Mouse (Mus musculus) spleen, adult 2 months (tissue): ENCODE data around the gene Ttll12.

ENCODE experiments used
- CTCF ChIP-seq: fragments of 200-500 bp; IDR thresholded peaks from 2 replicates; pipeline ENCODE4 v1.5.1; 2011; ENCODE audit warnings: mild to moderate bottlenecking, inconsistent platforms; ENCODE audit not compliant: insufficient read depth, insufficient read length, insufficient replicate concordance; ENCODE audit errors: extremely low read depth
- POLR2A ChIP-seq: fragments of 200-500 bp; IDR thresholded peaks from 2 replicates; pipeline ENCODE4 v1.6.1; 2011; ENCODE audit warnings: low read depth, low read length, inconsistent platforms

DNA sequence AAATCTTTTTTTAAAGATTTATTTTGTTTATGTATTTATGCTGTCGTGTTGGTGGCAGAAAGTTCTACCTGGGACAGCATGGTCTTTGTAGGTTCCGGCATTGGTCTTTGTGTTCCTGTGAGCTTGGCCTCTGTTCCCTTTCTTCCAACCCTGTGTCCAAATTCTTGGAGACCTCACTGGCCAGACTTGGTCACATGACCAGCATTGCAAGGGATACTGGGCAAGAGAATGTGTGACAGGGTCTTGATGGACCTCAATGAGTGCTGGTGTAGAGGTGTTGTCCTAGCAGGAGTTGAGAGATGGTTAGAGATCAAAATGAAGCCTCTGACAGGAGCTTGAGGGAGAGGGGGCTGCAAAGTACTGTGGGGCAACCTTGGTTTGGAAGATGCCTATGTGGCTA is 56.1 kb downstream of the Ttll12 start:
- TF ChIP-seq CTCF (no peak), POLR2A (no peak)
